Mouse (Mus musculus): ENCODE measurements around the gene Smo.
A peak's percentile ranks its signal among the peaks of the same experiment; 100 is the strongest.

Smo gene

DNA sequence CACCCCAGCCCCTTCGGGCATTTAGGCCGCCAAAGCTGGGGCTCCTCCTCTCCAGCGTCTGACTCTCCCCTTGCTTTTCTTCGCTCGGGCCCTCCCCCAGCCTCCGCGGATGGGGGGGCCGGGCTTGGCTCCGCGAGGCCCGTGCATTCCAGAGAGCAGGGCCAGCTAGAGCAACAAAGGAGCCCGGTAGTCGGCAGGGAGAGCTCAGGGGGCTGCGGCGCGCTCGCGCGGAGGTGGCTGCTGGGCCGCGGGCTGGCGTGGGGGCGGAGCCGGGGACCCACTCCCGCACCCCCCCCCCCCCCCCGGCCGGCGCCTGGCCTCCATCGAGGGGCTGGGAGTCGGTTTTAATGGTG, at the start of gene Smo:
Gene Smo (plus strand): TSS at position 168 of the 353 bp plus-strand sequence.
- DNase-seq (ENCODE audit: low read depth in 1 of 2, low spot score in 2 of 2): no peak

DNA sequence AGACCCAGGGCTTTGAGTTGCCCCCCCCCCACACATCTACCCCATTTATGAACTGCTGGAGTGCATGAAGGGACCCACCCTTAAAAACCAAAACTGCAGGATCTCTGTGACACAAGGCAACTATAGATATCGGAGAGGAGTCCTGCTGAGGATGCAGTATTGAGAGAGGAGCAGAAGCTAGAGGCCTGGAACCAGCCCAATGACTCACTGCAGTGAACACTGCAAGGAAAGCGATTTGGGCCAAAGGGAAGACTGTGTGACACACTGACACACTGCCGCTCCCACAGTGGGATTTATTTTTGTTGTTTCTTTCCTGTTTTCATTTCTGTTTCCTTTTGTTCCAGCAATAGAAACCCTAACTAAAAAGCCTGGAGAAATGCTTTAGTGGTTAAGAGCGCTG, 49.4 kb upstream of the Smo start:
- no peak for DNase-seq (ENCODE audit: low read depth in 1 of 2, low spot score in 2 of 2)

GRCm38 (mm10) chr6:29689458-29689857, 45.8 kb upstream of the Smo start:
- DNase-seq (ENCODE audit: low read depth in 1 of 2, low spot score in 2 of 2): no peak

DNA sequence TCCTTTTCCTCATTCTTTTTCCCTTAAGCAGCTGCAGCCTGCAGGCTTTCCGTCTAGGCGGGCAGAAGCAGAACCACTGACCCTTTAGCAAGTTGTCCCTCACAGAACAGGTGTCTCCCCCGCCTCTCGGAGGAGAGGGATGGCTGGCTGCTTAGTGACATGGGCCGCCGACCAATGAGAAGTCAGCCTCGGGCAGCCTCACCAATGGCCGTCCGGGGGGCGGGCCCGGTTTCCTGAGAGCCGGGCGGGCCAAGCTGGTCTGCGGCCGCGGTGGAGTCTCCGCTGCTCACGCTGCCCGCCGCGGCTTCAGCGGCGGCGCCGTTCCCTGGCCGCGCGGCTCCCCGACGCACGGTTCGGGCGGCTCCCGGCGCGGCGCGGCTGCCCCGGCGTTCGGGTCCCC, 41.4 kb upstream of the Smo start, which contains the start of gene Tspan33:
Gene Tspan33 (plus strand): TSS at position 270 of the 400 bp plus-strand sequence.
- peak; percentile 44 to 74 for DNase-seq (ENCODE audit: low read depth in 1 of 2, low spot score in 2 of 2)

DNA sequence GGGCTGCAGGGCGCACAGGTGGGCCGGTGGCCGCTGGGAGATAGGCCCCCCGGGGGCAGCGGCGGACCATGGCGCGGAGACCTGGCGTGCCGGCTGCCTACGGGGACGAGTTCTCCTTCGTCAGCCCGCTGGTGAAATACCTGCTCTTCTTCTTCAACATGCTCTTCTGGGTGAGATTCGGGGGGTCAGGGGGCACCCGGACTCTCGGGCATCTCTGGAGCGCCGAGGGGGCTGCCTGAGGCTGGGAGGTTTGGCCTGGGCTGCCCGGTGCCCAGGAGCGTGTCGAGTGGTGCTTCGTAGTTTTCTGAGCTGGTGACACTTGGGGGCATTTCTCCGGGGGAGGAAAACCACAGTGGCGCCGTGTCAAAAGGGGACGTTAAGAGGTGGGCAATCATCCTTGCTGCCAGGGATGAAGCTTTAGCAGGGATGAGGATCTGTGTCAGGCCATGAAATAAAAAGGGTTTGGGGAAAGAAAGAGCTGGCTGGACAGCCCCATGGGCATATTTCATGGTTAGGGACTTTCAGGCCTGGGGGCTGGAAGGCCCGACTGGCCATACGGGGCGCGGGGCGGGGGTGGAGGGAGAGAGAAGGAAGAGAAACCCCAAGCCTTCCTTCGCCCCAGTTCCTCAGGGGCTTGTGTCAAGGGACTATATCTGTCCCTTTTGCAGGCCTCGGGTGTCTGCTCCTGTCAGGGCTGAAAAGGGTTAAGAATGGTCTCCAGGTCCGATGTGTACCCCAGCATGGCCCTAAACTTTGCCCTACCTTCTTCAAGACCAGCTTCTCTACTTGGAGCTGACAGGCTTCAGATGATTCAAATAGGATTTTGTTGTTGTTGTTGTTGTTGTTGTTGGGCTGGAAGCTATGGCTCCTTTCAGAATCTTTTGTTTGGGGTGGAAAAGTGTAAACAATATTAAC, 40.7 kb upstream of the Smo start:
- no peak for DNase-seq (ENCODE audit: low read depth in 1 of 2, low spot score in 2 of 2)

DNA sequence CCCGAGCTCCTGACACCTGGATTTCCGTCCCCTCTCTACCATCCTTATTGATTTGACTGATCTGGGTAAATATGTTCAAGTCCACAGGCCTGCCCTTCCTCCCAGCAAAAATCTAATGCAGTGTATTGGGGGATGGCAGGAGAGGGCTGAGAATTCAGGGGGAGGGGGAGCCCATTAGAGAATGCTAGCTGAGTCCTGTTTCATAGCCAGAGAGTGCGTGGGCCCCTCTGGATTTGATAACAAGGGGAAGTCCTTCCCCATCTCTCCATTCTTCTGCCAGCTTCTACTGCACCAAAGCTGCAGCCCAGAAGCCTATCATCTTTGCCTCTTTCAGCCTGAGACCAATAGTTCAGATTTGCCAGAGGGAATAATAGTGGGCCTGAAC, 40.0 kb upstream of the Smo start:
- DNase-seq (ENCODE audit: low read depth in 1 of 2, low spot score in 2 of 2): no peak

DNA sequence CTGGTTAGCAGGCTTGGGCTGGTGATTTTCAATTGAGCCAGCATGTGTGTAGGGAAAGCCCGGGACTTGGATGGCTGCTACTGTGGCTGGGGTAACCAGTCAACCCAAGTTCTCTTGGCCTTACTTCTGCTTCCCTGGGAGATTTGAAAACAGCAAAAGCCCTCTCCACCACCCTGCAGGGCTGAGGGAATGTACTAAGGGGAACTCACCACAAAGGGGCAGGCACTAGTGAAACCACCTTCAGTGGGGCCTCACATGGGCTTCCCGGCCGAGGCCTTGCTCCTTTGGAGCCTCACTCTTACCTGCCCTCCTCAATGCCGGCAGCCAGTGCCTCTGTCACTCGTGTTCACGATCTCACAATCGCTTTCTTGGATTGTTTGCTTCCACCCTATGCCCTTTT, 39.3 kb upstream of the Smo start:
- peak in 1 of 2 experiments; percentile 41 for DNase-seq (ENCODE audit: low read depth in 1 of 2, low spot score in 2 of 2)

GRCm38 (mm10) chr6:29697139-29697538, 38.2 kb upstream of the Smo start:
- no peak for DNase-seq (ENCODE audit: low read depth in 1 of 2, low spot score in 2 of 2)

GRCm38 (mm10) chr6:29697548-29697947, 37.8 kb upstream of the Smo start:
- no peak for DNase-seq (ENCODE audit: low read depth in 1 of 2, low spot score in 2 of 2)

GRCm38 (mm10) chr6:29699085-29699745, 36.1 kb upstream of the Smo start:
- no peak for DNase-seq (ENCODE audit: low read depth in 1 of 2, low spot score in 2 of 2)

DNA sequence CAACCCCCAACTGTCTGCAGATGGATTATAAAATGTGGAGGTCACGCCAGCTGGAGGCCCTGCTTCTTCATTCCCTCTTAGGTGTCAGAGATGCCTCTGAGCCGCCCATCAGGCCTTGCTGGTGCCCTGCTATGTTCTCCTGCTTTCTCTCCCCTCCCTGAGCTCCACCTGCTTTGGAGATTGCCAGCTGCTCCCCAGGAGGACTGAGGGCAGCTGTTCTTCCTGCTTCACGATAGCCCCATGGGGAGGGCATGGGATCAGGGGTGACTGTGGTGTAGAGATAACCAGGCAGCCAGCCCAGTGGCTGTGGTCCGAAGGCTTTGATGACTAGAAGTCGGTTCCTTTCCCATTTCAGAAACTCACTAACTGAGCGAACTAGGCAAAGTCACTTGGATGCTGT, 34.3 kb upstream of the Smo start:
- DNase-seq (ENCODE audit: low read depth in 1 of 2, low spot score in 2 of 2): no peak

DNA sequence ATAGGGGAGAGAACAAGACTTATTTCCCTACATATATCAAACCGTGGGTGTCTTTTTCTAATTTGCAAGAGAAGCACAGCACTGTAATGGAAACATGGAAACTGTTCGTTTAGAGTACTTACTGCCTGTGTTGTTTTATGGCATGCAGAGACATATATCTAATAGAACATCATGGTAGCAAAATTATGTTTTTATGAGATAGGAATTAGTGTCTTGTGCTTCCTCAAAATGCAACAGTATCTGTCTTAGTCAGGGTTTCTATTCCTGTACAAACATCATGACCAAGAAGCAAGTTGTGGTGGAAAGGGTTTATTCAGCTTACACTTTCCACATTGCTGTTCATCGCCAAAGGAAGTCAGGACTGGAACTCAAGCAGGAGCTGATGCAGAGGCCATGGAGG, 33.2 kb upstream of the Smo start:
- DNase-seq (ENCODE audit: low read depth in 1 of 2, low spot score in 2 of 2): no peak

- DNase-seq (ENCODE audit: low read depth in 1 of 2, low spot score in 2 of 2): no peak
These were observed 31.2 kb upstream of the Smo start for GRCm38 (mm10) chr6:29704143-29704542.

GRCm38 (mm10) chr6:29707902-29708301, 27.4 kb upstream of the Smo start:
- no peak for DNase-seq (ENCODE audit: low read depth in 1 of 2, low spot score in 2 of 2)

DNA sequence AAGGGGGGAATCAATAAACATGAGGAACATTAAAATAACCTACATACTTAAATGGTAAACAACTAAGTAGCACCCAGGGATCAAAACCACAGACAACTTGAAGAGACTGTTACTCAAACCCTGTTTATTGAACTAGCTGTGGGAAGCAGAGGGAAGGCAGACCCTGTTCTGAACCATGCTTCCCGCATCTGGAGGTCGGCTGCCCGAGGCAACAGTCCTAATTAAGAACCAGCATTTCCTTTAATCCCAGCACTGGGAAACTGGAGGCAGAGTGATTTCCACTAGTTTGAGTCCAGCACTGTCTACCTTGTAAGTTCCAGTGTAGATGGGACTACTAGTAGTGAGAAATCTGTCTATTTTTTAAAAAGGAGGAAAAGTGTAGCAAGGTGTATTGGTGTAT, 24.0 kb upstream of the Smo start:
- DNase-seq (ENCODE audit: low read depth in 1 of 2, low spot score in 2 of 2): no peak

- no peak for DNase-seq (ENCODE audit: low read depth in 1 of 2, low spot score in 2 of 2)
These were observed 23.2 kb upstream of the Smo start for GRCm38 (mm10) chr6:29712011-29712584.

- DNase-seq (ENCODE audit: low read depth in 1 of 2, low spot score in 2 of 2): no peak
These were observed 18.5 kb upstream of the Smo start for GRCm38 (mm10) chr6:29716624-29717365.

- DNase-seq (ENCODE audit: low read depth in 1 of 2, low spot score in 2 of 2): no peak
These were observed 17.8 kb upstream of the Smo start for GRCm38 (mm10) chr6:29717541-29717940.

- DNase-seq (ENCODE audit: low read depth in 1 of 2, low spot score in 2 of 2): no peak
These were observed 17.3 kb upstream of the Smo start for GRCm38 (mm10) chr6:29717952-29718521.

DNA sequence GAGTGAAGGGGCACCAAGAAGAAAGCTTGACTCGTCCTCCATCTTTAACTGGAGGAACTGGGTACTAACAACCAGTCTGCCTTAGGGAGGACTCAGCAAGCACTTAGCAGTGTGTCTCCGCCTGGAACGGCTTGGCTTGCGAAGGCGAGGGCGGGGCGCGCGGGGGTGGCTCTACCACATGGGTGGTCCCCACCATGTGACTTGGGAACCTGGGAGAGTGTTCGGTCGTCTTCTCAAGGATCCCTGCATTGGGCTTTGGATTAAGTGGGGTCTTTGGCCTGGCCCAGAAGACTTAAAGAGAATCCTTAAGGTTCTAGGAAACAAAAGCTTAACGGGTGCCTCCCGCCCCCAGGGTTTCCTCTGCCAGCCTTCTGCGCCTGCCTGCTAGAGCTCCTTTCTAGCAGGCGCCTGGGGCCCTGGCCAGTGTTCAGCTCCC, 16.4 kb upstream of the Smo start:
- DNase-seq (ENCODE audit: low read depth in 1 of 2, low spot score in 2 of 2): no peak

GRCm38 (mm10) chr6:29721890-29722289, 13.4 kb upstream of the Smo start:
- DNase-seq (ENCODE audit: low read depth in 1 of 2, low spot score in 2 of 2): no peak
